Mouse (Mus musculus) cerebellum, adult 11 months (tissue): Measurements from ENCODE around the gene AC131692.1.

Experiments used
- DNase-seq: peaks from one replicate; pipeline ENCODE4 v3.0.0; 2022

The AC131692.1 gene

DNA sequence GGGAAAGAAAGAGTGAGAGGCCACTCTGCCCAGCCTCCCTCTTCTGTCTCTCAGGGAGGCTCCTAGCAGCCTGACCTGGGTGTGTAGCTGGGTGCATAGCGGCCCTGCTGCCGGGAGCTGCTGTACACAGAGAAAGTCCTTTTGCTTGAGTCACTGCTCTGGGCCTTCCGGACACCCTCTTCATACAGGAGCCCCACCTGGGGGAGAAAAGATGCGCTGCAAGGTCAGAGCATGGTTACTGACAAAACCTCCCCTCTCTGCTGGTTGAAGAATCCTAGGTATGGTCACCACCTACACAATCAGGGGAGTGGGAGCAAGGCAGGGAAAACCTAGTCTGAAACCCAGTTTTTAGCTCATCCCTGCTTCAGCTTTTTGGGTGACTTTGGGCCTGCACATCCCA, 25.3 kb upstream of the AC131692.1 start:
- DNase-seq = no peak

DNA sequence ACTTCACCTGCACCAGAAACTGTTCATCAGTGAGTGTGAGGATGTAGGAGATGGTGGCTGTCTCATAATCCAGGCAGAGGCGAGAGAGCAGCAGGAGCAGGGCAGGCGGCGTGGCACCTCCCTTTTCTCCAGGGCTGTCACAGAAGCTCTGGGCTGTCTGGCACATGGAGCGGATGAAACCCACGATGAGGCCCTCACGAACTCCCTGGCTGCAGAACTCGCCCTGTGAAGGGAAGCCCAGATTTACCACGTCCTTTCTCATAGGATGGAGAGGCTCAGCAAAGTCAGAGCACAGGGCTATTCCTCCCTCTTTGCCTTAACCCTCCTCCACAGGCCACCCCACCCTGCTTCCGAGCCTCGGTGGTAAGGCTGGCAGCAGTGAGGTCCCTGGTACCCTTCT, 24.4 kb upstream of the AC131692.1 start:
- no peak for DNase-seq

DNA sequence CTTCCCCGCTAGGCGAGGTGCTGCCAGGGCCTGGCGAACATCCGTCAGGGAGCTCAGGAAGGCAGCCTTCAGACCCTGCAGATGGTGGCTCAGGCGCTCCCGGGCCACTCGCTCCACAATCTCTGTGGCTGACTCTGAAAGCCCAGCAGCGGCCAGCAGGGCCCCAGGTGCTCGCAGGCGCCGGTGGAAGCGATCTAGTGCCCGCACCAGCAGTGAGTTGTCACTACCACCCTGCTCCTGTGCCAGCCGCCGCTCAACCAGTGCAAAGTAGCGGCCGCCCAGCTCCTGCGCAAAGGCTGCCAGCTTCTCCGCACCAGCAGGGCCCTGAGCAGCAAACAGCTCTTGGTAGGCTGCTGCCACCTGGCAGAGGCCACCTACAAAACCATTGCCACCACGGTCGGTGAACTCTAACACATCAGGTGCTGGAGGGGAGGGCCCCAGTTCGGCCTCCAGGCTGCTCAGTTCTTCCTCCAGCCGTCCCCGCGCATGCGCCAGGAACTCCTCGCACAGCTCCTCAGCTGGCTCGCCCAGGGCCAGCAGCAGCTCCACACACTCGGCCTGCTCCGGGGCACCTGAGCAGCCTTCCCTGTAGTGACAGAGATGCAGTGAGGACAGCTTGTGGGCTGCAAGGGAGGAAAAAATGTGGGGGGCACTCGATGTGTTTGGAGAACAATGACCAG, 23.5 kb upstream of the AC131692.1 start:
- DNase-seq = no peak

DNA sequence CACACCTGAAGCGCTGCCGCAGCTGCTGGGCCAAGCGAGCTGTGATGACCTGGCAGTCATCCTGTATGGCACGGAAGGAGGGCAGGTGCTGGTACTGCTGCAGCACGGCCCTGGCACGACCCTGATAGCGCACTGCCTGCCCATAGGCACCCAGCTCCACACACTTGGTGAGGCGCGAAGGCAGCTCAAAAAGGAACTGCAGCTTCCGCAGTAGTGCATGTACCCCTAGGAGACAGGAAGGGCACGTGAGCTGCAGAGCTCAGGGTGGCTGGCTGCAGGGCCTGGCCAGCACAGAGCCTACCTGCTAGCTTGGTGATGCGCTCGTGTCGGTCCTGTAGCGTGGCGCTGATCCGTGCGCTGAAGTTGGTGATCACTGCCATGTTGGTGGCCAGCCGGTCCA, 23.0 kb upstream of the AC131692.1 start:
- DNase-seq = no peak

DNA sequence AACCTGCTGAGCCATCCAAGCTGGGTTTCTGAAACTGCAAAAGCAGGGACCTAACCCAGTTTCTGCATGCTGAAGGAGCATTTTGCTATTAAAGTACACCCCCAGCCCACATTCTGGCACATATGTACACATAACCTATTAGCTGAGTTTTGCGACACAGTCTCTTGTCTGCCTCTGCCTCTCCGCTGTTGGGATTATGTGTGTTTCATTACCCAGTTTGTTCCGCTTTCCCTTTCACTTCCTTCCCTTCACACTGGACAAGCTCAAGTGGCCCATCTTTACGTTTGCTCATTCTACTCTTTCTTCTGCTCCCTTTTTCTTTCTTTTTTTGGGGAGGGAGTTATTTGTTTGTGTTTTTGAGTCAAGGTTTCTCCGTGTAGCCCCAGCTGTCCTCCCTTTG, 20.3 kb upstream of the AC131692.1 start:
- no peak for DNase-seq

DNA sequence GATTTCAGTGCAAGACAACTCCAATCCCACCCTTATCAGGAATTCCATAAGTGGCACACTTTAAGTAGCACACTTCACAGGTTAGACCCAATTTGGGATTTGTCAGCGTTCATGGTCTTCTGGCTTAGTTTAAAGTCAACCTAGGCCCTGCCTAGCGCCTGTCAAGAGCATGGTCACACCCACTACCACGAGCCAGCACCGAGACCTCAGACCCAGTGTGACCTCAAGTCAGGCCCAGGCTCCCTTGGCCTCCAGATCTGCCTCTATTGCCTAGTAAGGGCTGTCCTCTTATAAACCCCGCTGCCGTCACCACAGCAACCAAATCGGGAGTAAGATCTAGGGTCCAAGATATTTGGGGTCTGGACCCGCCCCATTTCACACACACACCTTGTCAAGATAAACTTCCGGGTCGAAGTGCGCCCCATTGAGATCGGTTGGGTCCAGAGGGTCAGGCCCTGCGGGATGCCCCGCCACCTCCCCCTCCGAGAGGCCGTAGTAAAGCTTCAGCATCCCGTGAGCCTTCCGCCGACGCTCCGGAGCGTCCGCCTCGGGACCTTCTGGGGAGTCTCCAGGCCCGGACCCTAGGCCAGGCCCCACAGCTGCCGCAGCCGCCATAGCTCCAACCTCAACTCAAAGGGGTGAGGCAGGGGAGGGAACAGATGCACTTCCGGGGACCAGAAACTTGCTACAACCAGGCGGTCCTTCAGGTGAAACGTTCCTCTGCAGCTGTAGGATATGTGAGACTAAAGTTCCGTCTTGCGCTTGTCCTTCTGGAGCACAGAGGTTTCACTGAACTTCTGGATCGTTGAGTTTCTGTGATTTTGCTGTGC, 17.4 kb upstream of the AC131692.1 start, which contains the start of gene Vps51:
TSS of gene Vps51 (minus strand) at position 668 of the 830 bp plus-strand sequence.
- peak; percentile 78 for DNase-seq

DNA sequence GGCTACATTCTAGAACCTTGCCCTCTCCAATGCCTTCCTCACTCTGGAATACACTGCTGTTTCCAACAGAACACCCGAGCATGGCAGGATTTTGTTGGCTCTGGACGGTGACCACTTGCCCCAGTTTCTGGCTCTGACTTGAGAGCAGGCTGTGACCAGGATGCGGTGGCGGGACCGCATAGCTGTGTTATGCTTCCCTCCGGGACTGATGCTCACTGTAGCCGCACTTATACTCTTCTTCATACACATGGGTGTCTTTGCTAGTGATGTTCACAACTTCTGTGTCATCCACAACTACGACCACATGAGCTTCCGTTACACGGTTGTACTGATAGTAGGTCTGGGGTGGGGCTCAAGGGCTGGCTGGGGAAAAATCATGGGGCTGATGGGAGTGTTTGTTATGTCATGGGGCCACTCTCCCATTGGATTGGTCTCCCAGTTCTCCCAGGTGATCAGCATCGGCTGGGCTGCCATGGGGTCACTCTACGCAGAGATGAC, 14.2 kb upstream of the AC131692.1 start, which contains the start of gene Tmem262:
TSS of gene Tmem262 (plus strand) at position 51 of the 498 bp plus-strand sequence.
- DNase-seq = no peak

DNA sequence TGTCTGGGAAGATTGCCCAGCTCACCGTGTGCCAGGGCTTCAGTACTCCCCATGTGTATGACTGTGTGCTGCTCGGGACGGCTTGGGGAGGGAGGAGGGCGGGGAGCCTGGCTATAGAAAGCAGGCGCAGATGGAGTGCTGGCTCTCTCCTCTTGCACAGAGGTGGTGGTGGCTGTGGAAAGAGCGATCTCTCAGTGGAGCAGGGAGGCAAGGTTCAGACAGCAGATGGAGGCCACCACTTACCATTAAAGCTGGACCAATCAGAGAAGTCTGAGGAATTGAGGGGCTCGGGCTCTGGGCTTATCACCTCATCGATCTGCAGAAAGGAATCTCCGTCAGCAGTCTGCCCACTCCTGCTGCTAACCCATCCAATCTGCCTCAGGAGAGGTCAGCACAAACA, 12.1 kb upstream of the AC131692.1 start, which contains the start of gene Gm28374:
TSS of gene Gm28374 (minus strand) at position 101 of the 400 bp plus-strand sequence.
- DNase-seq = no peak

DNA sequence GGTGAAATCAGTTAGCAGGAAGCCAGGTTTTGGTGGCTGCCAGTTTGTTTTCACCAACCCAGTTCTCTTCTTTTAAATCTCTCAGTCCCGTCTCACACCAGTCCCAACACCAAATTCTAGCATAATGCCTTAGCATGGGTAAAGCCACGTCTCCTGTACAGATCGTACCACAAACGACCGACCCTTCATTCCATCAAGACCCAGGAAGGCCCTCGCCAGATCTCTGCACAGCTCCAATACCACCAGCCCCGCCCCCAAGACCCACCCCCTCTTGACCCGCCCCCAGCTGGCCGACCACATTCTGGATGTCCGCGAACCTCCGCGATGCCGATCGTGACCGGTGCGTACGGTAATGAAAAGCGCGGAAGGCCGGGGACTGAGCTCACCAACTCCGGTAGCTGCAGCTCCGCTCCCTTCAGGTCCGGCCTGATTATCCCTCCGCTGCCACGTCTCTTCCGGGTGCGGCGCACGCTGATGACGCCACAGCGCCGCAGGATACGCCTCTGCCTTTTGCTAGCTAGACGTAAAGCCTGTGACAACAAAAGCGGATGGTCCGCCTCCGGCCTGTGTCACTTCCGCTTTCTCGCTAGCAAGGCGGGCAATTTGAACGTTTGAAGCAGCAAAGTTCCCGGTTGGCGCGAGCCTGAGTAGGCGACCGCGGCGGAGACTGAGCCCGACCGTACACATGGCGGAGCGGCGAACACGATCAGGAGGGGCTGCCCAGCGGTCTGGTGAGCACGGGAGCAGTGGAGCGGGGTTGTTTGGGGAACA, 9.6 kb upstream of the AC131692.1 start, which contains the start of the genes Zfpl1 and Cdca5:
TSS of gene Zfpl1 (minus strand) at position 479 of the 771 bp plus-strand sequence.
TSS of gene Cdca5 (plus strand) at position 506 of the 771 bp plus-strand sequence.
- peak; percentile 97 for DNase-seq

DNA sequence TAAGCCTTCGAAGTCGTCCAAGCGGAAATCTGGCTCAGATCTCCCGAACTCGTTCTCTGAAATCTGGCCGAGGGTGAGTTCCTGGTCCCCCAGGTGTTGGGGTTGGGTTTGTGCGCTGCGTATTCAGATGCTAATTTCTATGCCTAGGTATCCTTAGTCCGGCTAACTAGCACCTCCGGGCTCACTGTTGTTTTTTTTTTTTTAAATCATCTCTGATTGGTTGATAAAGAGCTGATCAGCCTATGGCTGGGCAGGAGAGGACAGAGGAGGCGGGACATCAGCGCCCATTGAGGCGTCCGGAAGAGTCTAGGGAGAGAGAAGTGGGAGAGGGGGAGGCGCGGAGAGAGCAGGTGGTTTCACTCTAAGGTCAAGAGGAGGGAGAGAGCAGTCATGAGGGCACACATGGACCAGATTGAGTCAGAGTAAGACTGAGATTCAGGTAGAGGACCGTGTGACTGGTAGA, 8.8 kb upstream of the AC131692.1 start:
- no peak for DNase-seq

DNA sequence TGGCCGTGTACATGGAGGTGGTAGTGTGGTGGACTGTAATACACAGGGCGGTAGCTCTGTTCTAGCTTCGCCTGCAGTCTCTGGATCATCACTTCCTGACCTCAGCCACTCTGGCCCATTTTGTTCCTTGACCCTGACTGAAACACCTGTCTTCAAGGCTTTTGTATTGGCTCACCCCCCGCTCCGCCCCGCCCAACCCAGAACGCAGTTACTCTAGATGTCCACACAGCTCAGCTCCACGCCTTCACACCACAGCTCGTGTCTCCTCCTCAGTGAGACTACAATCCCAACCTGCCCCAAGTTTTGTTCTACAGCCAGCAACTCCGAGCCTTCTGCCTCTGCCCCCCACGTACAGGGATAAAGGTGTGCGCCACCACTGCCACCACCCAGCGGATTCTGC, 5.4 kb upstream of the AC131692.1 start:
- no peak for DNase-seq

DNA sequence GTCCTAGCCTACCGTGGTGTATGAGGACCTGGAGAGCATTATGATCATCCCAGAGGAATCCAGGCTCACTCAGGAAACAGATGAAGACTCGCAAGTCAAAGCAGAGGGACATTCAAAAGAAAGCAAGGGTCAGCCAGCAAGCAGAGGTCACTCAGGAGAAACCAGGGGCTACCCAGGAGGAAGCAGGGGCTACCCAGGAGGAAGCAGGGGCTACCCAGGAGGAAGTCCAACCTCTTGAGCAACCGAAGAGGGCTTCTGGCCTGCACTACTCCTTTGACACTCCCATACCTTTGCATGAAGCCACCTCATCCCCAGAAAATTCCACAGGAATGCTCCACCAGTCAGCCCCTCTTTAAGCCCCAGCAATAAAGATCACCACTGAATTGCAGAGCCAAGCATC, 3.6 kb downstream of the AC131692.1 start:
- DNase-seq = no peak

DNA sequence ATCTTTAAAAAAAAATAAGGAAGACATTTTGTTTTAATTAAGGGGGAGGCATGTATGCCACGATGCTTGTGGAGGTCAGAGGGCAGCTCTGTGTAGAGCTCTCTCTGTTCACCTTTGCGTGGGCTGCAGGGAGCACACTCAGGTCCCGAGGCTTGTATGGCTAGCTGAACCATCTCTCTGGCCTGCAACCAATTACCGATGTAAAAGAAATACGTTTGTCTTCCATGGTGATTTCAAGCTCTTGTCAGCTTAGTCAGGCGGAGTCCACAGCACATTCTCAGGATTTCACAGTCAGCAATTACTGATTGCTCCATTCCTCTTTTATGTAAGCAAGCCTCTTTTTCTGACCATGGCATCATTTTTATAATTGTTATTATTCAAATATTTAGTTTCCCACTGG, 7.0 kb downstream of the AC131692.1 start:
- no peak for DNase-seq

DNA sequence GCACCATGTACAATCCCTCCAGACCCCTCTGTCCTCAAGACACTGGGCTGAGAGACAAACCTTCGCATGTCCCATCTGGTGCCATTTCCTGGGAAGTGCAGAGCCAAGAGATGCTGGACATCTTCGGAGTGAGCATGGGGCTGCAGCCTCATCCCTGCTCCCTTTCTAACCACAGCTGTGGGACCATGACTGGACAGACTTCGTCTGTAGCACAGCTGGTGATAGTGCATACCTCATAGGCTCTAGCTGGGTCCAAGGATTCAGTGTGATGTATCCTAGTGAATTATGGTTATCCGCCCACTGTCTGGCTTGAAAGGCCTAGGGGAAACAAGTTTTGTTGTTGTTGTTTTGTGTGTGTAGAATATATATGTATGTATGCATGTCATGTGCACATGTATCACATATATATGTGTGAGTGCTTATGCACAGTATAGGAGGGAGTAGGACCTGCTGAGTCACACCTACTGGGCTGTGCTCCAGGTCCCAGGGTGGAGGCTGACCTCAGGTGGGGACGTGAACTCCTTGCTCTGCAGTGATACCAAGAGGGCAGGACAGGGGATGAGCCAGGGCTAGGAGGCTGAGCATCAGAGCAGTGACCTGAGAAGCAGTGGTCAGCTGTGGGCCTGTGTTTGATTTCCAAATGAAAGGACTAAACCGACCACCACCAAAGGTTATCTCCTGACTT, 8.1 kb downstream of the AC131692.1 start:
- DNase-seq = no peak

DNA sequence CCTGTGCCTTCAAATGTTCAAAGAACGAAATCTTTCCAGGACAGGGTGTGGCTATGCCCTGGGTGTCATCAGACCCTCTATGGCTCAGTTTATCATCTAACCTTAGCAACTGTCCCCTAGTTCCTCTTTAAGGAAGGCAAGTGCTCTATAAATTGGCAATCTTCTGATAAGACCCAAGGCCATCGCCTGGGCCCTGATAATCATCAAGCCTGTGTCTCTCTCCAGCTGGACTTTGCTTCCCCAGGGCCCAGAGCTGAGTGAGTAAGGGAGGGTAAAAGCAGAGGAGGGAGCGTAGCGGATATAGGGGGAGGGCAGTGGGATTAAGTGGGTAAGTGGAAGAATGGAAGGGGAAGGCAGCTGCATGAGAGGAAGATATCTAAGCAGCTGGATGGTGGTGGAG, 10.3 kb downstream of the AC131692.1 start:
- DNase-seq = no peak

DNA sequence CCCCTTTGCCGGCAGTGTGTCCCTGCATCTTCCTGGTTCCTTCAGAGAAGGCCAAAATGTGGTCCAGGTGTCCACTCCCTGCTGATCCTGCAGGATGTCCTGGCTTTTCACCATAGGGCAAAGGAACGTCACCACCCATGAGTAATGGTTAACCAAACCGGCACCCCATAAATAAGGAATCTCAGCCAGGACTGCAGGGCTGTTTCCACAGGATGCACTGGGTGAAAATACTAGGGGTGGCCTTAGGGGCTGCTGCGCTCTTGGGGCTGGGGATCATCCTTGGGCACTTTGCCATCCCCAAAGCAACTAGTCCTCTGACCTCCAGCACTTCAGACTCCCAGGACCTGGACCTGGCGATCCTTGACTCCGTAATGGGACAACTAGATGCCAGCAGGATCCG, 11.4 kb downstream of the AC131692.1 start, which contains the start of gene Naaladl1:
TSS of gene Naaladl1 (plus strand) at position 197 of the 400 bp plus-strand sequence.
- DNase-seq = no peak

DNA sequence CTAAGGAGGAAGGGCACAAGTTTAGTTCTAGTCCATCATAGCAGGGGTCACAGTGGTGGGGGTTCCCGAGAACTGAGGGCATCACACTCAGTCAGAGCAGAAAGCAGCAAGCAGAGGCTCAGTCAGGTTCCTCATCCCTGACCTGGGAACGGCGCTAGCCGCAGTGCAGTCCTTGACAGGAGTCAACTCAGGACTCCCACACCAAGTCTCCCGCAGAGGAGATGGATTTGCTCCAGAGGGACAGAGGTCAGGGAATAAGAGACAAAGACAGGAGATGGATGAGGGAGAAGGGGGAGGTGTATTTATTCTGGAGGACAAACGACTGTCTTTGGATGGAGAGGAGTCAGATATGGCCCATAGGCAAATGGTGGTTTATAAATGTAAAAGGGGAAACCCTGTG, 18.9 kb downstream of the AC131692.1 start:
- no peak for DNase-seq

DNA sequence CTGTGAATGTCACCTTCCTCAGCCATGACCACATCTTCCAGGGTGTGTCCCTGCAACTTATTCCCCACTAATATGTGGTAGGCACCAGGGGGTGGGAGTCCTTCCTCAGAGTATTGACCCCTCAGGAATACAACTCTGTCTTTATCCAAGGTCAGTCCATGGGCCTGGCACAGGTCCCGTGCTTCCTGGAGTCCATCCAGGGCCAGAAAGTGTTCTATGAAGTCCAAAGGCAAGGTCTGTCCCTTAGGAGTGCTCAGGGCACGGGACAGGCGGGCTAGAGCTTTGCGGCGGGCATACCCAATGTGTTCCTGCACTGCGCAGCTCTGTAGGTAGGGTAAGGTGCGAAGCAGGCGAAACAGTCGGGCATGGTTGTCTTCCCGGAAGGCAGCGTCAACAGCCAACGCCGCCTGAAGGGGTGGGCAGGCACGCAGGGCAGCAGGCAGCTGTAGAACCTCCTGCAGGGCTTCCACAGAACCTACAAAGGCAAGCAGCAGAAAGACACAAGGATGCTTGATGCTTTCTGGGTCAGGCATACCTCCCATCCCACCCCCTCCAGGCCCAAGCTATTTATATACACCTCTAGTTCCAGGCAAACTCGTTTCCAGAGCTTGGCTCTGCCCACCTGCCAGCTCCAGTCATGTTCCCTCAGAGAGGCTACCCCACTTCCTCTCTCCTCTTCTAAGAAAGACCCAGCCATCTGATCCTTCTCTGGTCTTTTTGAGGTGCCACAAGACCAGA, 22.1 kb downstream of the AC131692.1 start:
- no peak for DNase-seq

DNA sequence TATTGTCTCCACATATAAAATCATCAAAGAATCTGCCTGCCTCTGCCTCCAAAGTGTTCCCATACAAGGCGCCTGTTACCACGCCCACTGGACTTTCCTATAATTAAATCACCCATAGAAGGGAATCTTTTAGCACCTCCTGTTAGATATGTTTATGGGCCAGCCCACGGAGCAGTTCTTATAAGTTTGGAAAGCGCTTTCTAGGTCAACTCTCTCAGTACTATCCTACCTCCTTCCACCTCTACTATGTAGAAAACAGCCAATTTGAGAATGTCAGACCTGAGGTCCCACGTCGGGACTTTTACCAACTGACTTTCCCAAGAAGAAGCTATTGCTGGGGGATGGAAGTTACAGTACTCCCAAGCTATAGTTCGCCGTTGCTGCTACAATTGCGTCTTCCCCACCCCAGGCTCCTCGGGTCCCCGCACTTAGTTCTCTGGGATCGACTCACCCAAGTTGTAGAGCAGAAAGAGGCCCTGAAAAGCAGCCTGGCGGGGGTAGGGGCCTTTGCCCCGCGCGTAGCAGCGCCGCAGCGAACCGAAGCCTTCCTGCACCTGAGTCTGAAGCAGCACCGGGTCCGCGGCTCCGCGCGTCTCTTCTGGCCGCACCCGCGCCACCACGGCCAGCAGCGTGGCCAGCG, 23.2 kb downstream of the AC131692.1 start:
- no peak for DNase-seq

DNA sequence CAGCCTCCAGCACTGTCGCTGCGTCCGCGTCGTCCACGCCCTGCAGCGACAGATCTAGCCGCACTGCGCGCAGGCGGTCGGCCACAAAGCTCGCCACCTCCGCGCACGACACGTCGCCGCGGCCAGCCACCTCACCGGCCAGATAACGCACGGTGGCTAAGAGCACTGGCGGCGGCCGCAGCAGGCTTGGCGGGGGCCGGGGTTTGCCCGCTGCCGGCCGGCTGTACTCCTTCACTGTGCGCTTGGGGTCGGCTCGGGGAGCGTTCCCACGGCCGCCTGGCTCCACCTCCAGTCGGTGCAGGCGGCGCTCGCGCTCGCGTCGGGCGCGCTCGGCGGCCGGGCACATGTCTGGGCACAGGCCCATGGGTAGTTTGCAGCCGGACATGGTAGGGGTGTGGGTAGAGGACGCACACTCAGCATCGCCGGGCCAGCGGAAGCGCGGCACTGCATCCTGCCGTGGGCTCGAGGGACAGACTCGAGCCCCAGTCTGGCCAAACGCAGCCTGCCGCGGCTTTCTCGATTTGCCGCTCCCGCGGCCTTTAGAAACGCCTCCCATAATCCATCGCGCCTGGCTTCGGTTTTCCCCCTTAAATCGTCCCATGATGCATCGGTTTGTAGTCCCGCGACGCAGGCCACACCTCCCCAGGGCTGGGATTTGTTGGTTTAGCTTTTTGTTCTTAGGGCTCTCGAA, 23.9 kb downstream of the AC131692.1 start, which contains the start of gene Sac3d1:
TSS of gene Sac3d1 (minus strand) at position 665 of the 691 bp plus-strand sequence.
- DNase-seq = peak; percentile 83
